Mouse (Mus musculus) MEL (cell line): ENCODE results near the gene Utf1. TPM values are rescaled to one million over a fixed set of nuclear protein-coding genes. Genes with fewer than 3 reads are reported as not detected.

Experiments
- DNase-seq: peaks from one replicate; pipeline ENCODE4 v3.0.0; 2011; ENCODE audit warnings: low read depth, low spot score
- H3K27ac ChIP-seq: 2 replicates; pipeline ENCODE4 v1.5.1; 2012; ENCODE audit warnings: low read depth, mild to moderate bottlenecking, control low read depth, low read length, moderate library complexity; ENCODE audit not compliant: control insufficient read depth
- H3K27me3 ChIP-seq, 2 experiments: fragments of 150-350 bp in 1 of 2; sonication (generic) in 1 of 2; 2 replicates each; pipeline ENCODE4 v1.6.1; 2012; ENCODE audit warnings: low read length in 2 of 2, mild to moderate bottlenecking in 2 of 2, improper control_type of control experiment in 1 of 2, moderate library complexity in 1 of 2; ENCODE audit not compliant: insufficient read depth in 2 of 2, control insufficient read depth in 1 of 2
- H3K36me3 ChIP-seq, 2 experiments: 2 replicates each; pipeline ENCODE4 v1.6.1; 2012 to 2014; ENCODE audit warnings: low read length in 2 of 2, improper control_type of control experiment in 1 of 2, inconsistent platforms in 1 of 2, mild to moderate bottlenecking in 1 of 2; ENCODE audit not compliant: insufficient read depth in 2 of 2, control insufficient read depth in 1 of 2
- H3K4me1 ChIP-seq, 2 experiments: fragments of 150-350 bp in 1 of 2; sonication (generic) in 1 of 2; 2 replicates each; pipeline ENCODE4 v1.6.1; 2012; ENCODE audit warnings: low read length in 2 of 2, improper control_type of control experiment in 1 of 2, mild to moderate bottlenecking in 1 of 2; ENCODE audit not compliant: insufficient read depth in 2 of 2, control insufficient read depth in 1 of 2
- H3K4me3 ChIP-seq, 2 experiments: fragments of 150-350 bp in 1 of 2; sonication (generic) in 1 of 2; 2 replicates each; pipeline ENCODE4 v1.5.1; 2012; ENCODE audit warnings: low read depth in 2 of 2, low read length in 2 of 2, mild to moderate bottlenecking in 2 of 2, moderate library complexity in 2 of 2, control low read depth in 1 of 2, improper control_type of control experiment in 1 of 2; ENCODE audit not compliant: control insufficient read depth in 1 of 2, insufficient read depth in 1 of 2
- H3K79me2 ChIP-seq: 2 replicates; pipeline ENCODE4 v1.6.1; 2012; ENCODE audit warnings: mild to moderate bottlenecking, low read length, moderate library complexity; ENCODE audit not compliant: control insufficient read depth, poor library complexity, insufficient read depth
- H3K9ac ChIP-seq: 2 replicates; pipeline ENCODE4 v1.6.1; 2012; ENCODE audit warnings: low read depth, mild to moderate bottlenecking, control low read depth, low read length, moderate library complexity; ENCODE audit not compliant: control insufficient read depth, poor library complexity, severe bottlenecking
- H3K9me3 ChIP-seq: fragments of 150-350 bp; sonication (generic); replicated peaks from 2 replicates; pipeline ENCODE4 v1.6.1; 2012; ENCODE audit warnings: mild to moderate bottlenecking, low read length, improper control_type of control experiment, moderate library complexity; ENCODE audit not compliant: insufficient read depth
- CHD1 ChIP-seq: IDR thresholded peaks from 2 replicates; pipeline ENCODE4 v1.6.1; 2012; ENCODE audit warnings: low read depth, mild to moderate bottlenecking, inconsistent platforms, low read length, improper control_type of control experiment
- CHD2 ChIP-seq: IDR thresholded peaks from 2 replicates; pipeline ENCODE4 v1.6.1; 2011; ENCODE audit warnings: low read length, improper control_type of control experiment
- E2F4 ChIP-seq: IDR thresholded peaks from 2 replicates; pipeline ENCODE4 v1.6.1; 2011; ENCODE audit warnings: low read depth, low read length, improper control_type of control experiment, borderline replicate concordance
- EP300 ChIP-seq, 2 experiments: IDR thresholded peaks; 2 replicates each; pipeline ENCODE4 v1.6.1; 2011; ENCODE audit warnings: improper control_type of control experiment in 2 of 2, low read length in 2 of 2, low read depth in 1 of 2, mild to moderate bottlenecking in 1 of 2
- ETS1 ChIP-seq: IDR thresholded peaks from 2 replicates; pipeline ENCODE4 v1.6.1; 2012; ENCODE audit warnings: low read depth, mild to moderate bottlenecking, inconsistent platforms, low read length, improper control_type of control experiment, moderate library complexity
- HCFC1 ChIP-seq: IDR thresholded peaks from 2 replicates; pipeline ENCODE4 v1.6.1; 2012; ENCODE audit warnings: low read depth, mild to moderate bottlenecking, inconsistent platforms, low read length, improper control_type of control experiment, moderate library complexity
- JUND ChIP-seq: IDR thresholded peaks from 2 replicates; pipeline ENCODE4 v1.6.1; 2011; ENCODE audit warnings: low read depth, mild to moderate bottlenecking, improper control_type of control experiment, low read length
- MAZ ChIP-seq: IDR thresholded peaks from 2 replicates; pipeline ENCODE4 v1.6.1; 2012; ENCODE audit warnings: low read depth, mild to moderate bottlenecking, inconsistent platforms, low read length, improper control_type of control experiment
- MYB ChIP-seq: IDR thresholded peaks from 2 replicates; pipeline ENCODE4 v1.6.1; 2011; ENCODE audit warnings: mild to moderate bottlenecking, low read depth, low read length, improper control_type of control experiment
- MYC ChIP-seq: IDR thresholded peaks from 2 replicates; pipeline ENCODE4 v1.6.1; 2011; ENCODE audit warnings: low read depth, mild to moderate bottlenecking, low read length, improper control_type of control experiment, moderate library complexity
- NELFE ChIP-seq: IDR thresholded peaks from 2 replicates; pipeline ENCODE4 v1.6.1; 2011; ENCODE audit warnings: low read depth, low read length, improper control_type of control experiment
- NRF1 ChIP-seq: IDR thresholded peaks from 2 replicates; pipeline ENCODE4 v1.6.1; 2014; ENCODE audit warnings: low read depth, mild to moderate bottlenecking, inconsistent platforms, low read length, improper control_type of control experiment, moderate library complexity; ENCODE audit not compliant: poor library complexity, insufficient read depth, severe bottlenecking
- POLR2AphosphoS5 ChIP-seq: IDR thresholded peaks from 2 replicates; pipeline ENCODE4 v1.6.1; 2012; ENCODE audit warnings: low read depth, borderline replicate concordance, mild to moderate bottlenecking, inconsistent platforms, low read length, moderate library complexity, mixed read lengths
- RAD21 ChIP-seq: IDR thresholded peaks from 2 replicates; pipeline ENCODE4 v1.6.1; 2011; ENCODE audit warnings: mild to moderate bottlenecking, low read depth, low read length, improper control_type of control experiment
- SIN3A ChIP-seq: IDR thresholded peaks from 2 replicates; pipeline ENCODE4 v1.6.1; 2012; ENCODE audit warnings: low read length, improper control_type of control experiment, inconsistent platforms
- SMC3 ChIP-seq: IDR thresholded peaks from 2 replicates; pipeline ENCODE4 v1.6.1; 2011; ENCODE audit warnings: low read depth, low read length, improper control_type of control experiment
- UBTF ChIP-seq: IDR thresholded peaks from 2 replicates; pipeline ENCODE4 v1.6.1; 2012; ENCODE audit warnings: low read depth, mild to moderate bottlenecking, inconsistent platforms, low read length, improper control_type of control experiment, moderate library complexity, borderline replicate concordance; ENCODE audit not compliant: insufficient read depth
- ZC3H11A ChIP-seq: IDR thresholded peaks from 2 replicates; pipeline ENCODE4 v1.6.1; 2012; ENCODE audit warnings: low read depth, mild to moderate bottlenecking, inconsistent platforms, low read length, improper control_type of control experiment
- ZKSCAN1 ChIP-seq: IDR thresholded peaks from 2 replicates; pipeline ENCODE4 v1.6.1; 2012; ENCODE audit warnings: low read depth, mild to moderate bottlenecking, inconsistent platforms, low read length, improper control_type of control experiment, moderate library complexity
- ZMIZ1 ChIP-seq: IDR thresholded peaks from 2 replicates; pipeline ENCODE4 v1.6.1; 2012; ENCODE audit warnings: low read depth, mild to moderate bottlenecking, inconsistent platforms, low read length, improper control_type of control experiment, moderate library complexity
- polyA plus RNA-seq, 2 experiments: library from polyadenylated mRNA; stranded (reverse) in 1 of 2; unstranded in 1 of 2; fragments of >175 nt in 1 of 2; fragments of >200 nt in 1 of 2; gene quantifications; 2 replicates each; pipeline versions ENCODE4 v1.2.1 to v1.2.4; 2012; ENCODE audit warnings: low replicate concordance in 2 of 2, low read depth in 1 of 2; ENCODE audit not compliant: insufficient read length in 2 of 2, insufficient read depth in 1 of 2, missing spikeins in 1 of 2
- total RNA-seq: library from RNA; depleted of rRNA; stranded (reverse); fragments of 300-350 nt; gene quantifications from 2 replicates; pipeline ENCODE4 v1.2.3, GENCODE M21; 2012

Gene Utf1
- total and polyA plus RNA-seq, 3 experiments: not detected

- H3K4me1 ChIP-seq: no peaks in the 10 kb centered on the region
- no peak overlapping the region for H3K9ac ChIP-seq
- no peaks in the 10 kb centered on the region for H3K27me3 ChIP-seq
- TF ChIP-seq ZKSCAN1 (no peak), MYB (no peak), SIN3A (no peak), UBTF (no peak), ZC3H11A (no peak), CHD1 (no peak), RAD21 (no peak)
- TF ChIP-seq, all 39 proteins: peak for 0
- Histone ChIP-seq H3K36me3 (no peaks in the 10 kb centered on the region), H3K9me3 (no peaks in the 10 kb centered on the region), H3K4me3 (no peak overlapping the region), H3K79me2 (no peaks in the 10 kb centered on the region), H3K27ac (no peak overlapping the region)
- DNase-seq: no peak
These were observed 2.9 kb upstream of the Utf1 start for GRCm38 (mm10) chr7:139940476-139941209.

DNA sequence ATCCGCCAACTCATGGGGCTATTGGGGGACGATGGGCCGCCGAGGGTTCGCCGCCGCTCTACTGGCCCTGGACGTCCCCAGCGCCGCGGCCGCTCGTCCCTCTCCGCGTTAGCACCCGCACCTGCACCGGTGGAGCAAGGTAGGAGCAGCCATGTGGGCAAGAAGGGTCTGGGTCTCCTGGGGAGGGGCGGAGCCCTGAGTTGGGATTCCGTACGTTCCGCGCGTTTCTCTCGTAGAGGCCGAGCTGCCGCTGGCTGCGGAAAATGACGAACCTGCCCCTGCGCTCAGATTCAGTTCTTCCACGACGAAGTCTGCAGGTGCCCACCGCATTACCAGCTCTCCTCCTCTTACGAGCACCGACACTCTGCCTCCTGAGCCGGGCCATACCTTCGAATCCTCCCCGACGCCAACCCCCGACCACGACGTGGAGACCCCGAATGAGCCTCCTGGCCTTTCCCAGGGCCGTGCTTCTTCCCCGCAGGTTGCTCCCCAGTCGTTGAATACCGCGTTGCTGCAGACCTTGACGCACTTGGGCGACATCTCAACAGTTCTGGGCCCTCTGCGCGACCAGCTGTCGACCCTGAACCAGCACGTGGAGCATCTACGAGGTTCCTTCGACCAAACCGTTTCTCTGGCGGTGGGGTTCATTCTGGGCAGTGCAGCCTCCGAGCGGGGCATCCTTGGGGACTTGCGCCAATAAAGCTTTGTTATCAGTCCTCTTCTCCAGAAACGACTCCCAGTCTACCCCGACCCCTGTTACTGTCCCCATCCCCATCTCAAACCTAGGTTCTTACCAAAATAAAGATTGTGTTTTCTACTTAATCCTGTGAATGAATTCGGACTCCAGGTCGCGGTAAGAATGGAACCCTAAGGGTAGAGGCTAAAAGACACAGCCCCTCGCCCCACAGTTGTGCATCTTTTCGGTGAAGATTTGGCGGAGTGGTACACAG, 977 bp downstream of the Utf1 start:
- no peaks in the 10 kb centered on the region for H3K27me3 ChIP-seq
- no peak overlapping the region for H3K4me3 ChIP-seq
- H3K9ac ChIP-seq: no peak overlapping the region

More for the DNA sequence above, 977 bp downstream of the Utf1 start:
- H3K79me2 ChIP-seq: no peaks in the 10 kb centered on the region
- no peaks in the 10 kb centered on the region for H3K36me3 ChIP-seq
- no peak for DNase-seq
- H3K27ac ChIP-seq: no peak overlapping the region
- H3K9me3 ChIP-seq: no peaks in the 10 kb centered on the region
- TF ChIP-seq JUND (no peak), MYC (no peak), NELFE (no peak), E2F4 (no peak), MAZ (no peak), SMC3 (no peak), CHD2 (no peak), NRF1 (no peak), ZKSCAN1 (no peak), POLR2AphosphoS5 (no peak), HCFC1 (no peak), ETS1 (no peak), RAD21 (no peak), EP300 (IDR thresholded peaks at IDR 0.05; ENCODE audit: low read depth in 1 of 2, low read length in 2 of 2) (no peak), ZMIZ1 (no peak)
- peaks cover 0 to 2% of the 10 kb centered on the region in 2 experiments; a peak in 2 of 4 replicates for H3K4me1 ChIP-seq
